Mouse (Mus musculus) lung, adult 2 months (tissue): ENCODE measurements around the gene Glis1. TPM values are rescaled to one million over a fixed set of nuclear protein-coding genes. Genes with fewer than 3 reads are reported as not detected.
A peak's percentile ranks its signal among the peaks of the same experiment; 100 is the strongest.

Experiments
- DNase-seq: peaks from one replicate; pipeline ENCODE4 v3.0.0; 2022
- H3K4me1 ChIP-seq: fragments of 200-500 bp; 2 replicates; pipeline ENCODE4 v1.6.1; 2011; ENCODE audit warnings: low read length; ENCODE audit not compliant: control insufficient read depth, insufficient read depth
- H3K4me3 ChIP-seq: fragments of 200-500 bp; replicated peaks from 2 replicates; pipeline ENCODE3; 2011; ENCODE audit warnings: low read depth, mild to moderate bottlenecking, control low read depth, low read length; ENCODE audit errors: extremely low read depth
- CTCF ChIP-seq: fragments of 200-500 bp; IDR thresholded peaks from 2 replicates; pipeline ENCODE4 v1.5.1; 2011; ENCODE audit warnings: mild to moderate bottlenecking, low read length, control low read depth; ENCODE audit not compliant: insufficient read depth
- POLR2A ChIP-seq: fragments of 200-500 bp; IDR thresholded peaks from 2 replicates; pipeline ENCODE4 v1.6.1; 2011; ENCODE audit warnings: low read depth, mild to moderate bottlenecking, control low read depth, low read length, borderline replicate concordance; ENCODE audit errors: extremely low read depth
- WGBS: fragments of 180-500 bp; shearing (Covaris S2); methylation state at CpG from one replicate; pipeline ENCODE4 v1.1.7; 2018; 5-methylcytosine and 5-hydroxymethylcytosine counted together
- polyA plus RNA-seq: library from polyadenylated mRNA; depleted of rRNA; stranded (reverse); fragments of >200 nt; gene quantifications from 2 replicates; pipeline ENCODE4 v1.2.3, GENCODE M21; 2012; rRNA removed

Glis1 gene
- polyA plus RNA-seq, result 0.33 and 0.78 TPM in 2 replicates

- 0 out of 2 replicates have a peak, but pooled peaks cover 3% of the 10 kb centered on the region for H3K4me1 ChIP-seq
- peak within 1 kb of the TSS; percentile 50 for H3K4me3 ChIP-seq
- peak; percentile 46 for DNase-seq
- 1% methylated on average over 110 of the region's 112 CpGs for WGBS
- TF ChIP-seq POLR2A, result no peak
- TF ChIP-seq CTCF, result no peak
Observed at GRCm38 (mm10) chr4:107434356-107435237, at the start of gene Glis1. Gene Glis1, plus strand, starts transcription at chr4:107434591.

DNA sequence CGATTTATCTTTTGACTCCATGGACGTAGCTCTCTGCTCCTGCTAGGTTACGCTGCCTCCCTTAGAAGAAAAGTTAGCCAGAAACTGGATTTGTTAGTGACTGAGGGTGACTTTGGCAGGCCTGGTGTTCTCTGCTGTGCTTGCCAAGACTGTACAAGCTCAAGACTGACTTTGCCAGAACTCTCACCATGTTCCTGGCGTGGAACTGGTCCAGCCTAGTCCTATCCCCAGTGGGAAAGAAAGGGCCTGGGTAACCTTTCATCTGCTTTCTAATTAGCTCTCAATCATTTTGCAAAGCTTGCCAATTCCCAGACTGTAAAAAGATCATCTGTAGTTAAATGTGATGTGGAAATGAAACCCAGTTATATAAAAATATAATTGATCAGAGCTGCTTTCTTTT lies 47.4 kb upstream of the Glis1 start:
- no peak for DNase-seq
- no peaks in the 10 kb centered on the region for H3K4me1 ChIP-seq
- 85% methylated on average over 4 of the region's 4 CpGs for WGBS
- H3K4me3 ChIP-seq, result no peak overlapping the region
- no peak for TF ChIP-seq CTCF
- TF ChIP-seq POLR2A, result no peak

DNA sequence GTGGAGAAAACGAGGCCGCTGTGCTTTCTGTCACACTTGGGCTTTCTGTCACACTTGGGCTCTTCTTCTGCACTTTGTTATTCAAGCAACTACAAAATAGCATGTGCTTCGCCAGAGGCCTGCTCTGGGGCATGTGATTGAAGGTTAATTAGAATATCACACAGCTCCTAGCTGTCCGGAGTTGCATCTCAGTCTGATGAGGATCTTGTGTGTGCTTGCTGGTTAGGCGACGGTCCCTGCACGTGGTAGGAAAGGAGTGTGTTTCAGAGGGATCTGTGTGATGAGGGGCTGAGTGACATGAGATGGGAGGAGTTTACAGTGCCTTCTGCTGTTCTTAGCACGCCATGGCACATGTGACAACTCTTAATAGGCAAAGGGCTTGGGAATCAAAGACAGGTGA lies 46.9 kb upstream of the Glis1 start:
- no peak for DNase-seq
- H3K4me3 ChIP-seq, result no peak overlapping the region
- TF ChIP-seq CTCF (no peak), POLR2A (no peak)
- H3K4me1 ChIP-seq, result no peaks in the 10 kb centered on the region
- 88% methylated on average over 8 of the region's 8 CpGs for WGBS

- Histone ChIP-seq H3K4me1 (no peaks in the 10 kb centered on the region), H3K4me3 (no peak overlapping the region)
- TF ChIP-seq CTCF (no peak), POLR2A (no peak)
- WGBS, result 83% methylated on average over 2 of the region's 2 CpGs
- no peak for DNase-seq
Observed at GRCm38 (mm10) chr4:107388291-107388690, 46.1 kb upstream of the Glis1 start.

- no peak for TF ChIP-seq CTCF
- no peak for TF ChIP-seq POLR2A
- H3K4me3 ChIP-seq, result no peak overlapping the region
- DNase-seq, result no peak
- WGBS, result 94% methylated on average over 3 of the region's 3 CpGs
- no peaks in the 10 kb centered on the region for H3K4me1 ChIP-seq
Observed at GRCm38 (mm10) chr4:107389345-107389744, 45.0 kb upstream of the Glis1 start.

- DNase-seq, result no peak
- H3K4me1 ChIP-seq, result no peaks in the 10 kb centered on the region
- TF ChIP-seq CTCF, result no peak
- no peak for TF ChIP-seq POLR2A
- WGBS, result 89% methylated on average over 2 of the region's 2 CpGs
- no peak overlapping the region for H3K4me3 ChIP-seq
Observed at GRCm38 (mm10) chr4:107393771-107394170, 40.6 kb upstream of the Glis1 start.

GRCm38 (mm10) chr4:107420202-107420601 lies 14.2 kb upstream of the Glis1 start:
- TF ChIP-seq POLR2A (no peak), CTCF (no peak)
- no peaks in the 10 kb centered on the region for H3K4me1 ChIP-seq
- WGBS, result 66% methylated on average over 4 of the region's 4 CpGs

GRCm38 (mm10) chr4:107421711-107422110 lies 12.7 kb upstream of the Glis1 start:
- Histone ChIP-seq H3K4me1 (no peaks in the 10 kb centered on the region), H3K4me3 (no peak overlapping the region)
- WGBS, result 6% methylated on average over 14 of the region's 14 CpGs
- no peak for TF ChIP-seq CTCF
- no peak for TF ChIP-seq POLR2A
- DNase-seq, result no peak

More at GRCm38 (mm10) chr4:107420202-107420601, 14.2 kb upstream of the Glis1 start:
- H3K4me3 ChIP-seq, result no peak overlapping the region
- no peak for DNase-seq

DNA sequence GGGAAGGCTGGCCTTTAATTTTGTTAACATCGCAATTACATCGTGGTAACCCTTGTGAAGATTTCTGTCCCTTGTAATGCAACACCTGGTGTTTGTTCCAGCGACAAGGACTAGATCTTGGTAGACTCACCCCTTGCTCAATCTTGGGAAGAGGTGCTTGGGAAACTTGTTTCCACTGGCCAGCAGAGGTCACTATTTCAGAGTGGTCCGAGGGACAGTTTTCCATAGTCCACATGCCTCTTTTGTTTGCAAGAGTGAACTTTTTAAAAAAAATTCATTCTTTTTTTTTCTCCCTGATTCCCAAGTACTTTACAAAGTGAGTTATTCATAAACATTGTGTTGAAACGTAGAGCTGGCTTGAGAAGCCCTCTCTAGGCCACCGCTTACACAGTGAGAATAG lies 12.2 kb upstream of the Glis1 start:
- TF ChIP-seq CTCF (no peak; the same call in 1 of the 2 replicates), POLR2A (no peak)
- peak; percentile 12 for DNase-seq

GRCm38 (mm10) chr4:107425616-107426015 lies 8.8 kb upstream of the Glis1 start:
- TF ChIP-seq POLR2A (no peak), CTCF (no peak)
- no peak for DNase-seq
- H3K4me1 ChIP-seq, result no peaks in the 10 kb centered on the region
- WGBS, result 94% methylated on average over 12 of the region's 12 CpGs
- no peak overlapping the region for H3K4me3 ChIP-seq

More for the DNA sequence above, 12.2 kb upstream of the Glis1 start:
- no peaks in the 10 kb centered on the region for H3K4me1 ChIP-seq
- no peak overlapping the region for H3K4me3 ChIP-seq
- 16% methylated on average over 6 of the region's 6 CpGs for WGBS
